In the genomic region with DNA sequence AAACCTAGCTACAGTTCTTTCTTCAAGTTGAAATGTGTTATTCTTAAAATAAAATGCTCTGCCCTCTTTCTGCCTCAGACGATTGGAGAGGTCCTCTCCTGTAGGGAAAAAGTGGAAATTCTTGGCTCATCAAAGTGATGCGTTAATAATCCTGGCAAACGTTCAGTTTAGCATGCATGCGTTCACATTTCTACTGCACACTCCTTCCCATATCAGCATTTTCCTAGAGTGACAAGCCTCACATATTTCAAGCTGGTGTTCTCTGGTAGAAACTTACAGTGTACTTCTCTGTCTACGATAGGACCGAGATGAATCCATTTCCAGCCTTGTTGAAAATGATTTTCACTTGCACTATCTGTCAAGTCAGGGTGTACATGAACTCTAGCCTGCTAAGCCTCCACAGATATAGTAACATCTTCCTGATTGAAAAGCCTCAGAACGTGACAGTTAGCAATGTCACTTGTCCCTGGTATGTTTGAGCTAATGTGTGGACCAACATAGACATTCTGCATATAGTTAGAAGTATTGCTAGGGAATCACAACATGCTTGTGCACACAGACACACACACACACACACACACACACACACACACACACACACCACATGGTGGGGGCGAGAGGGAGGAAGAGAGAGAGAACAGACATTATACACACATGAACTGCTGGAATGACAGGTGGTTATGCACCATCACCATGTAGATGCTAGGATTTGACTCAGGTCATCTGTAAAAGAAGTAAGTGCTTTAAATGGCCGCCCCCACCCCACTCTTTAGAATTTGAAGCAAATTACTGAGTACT, we compare ENCODE assay signal across 21 mouse cellular contexts.
DNase-seq lines count a peak whose midpoint lies in the region; ATAC-seq and TF ChIP-seq lines count a peak whose summit lies in the region.
"Had no signal": no experiment of that assay in that cellular context is flagged by ENCODE, and none has a peak within 500 bp of the region (broad histone marks: within the 10 kb centered on the region; RNA-seq: fewer than 3 reads in every experiment).

No protein-coding gene starts in this region.

- ATAC-seq in midbrain, embryonic 13.5 days, result peak; percentile 60; the same call in 1 of the 2 replicates
- ATAC-seq: activated CD4-positive, CD25-positive, alpha-beta regulatory T cell, adult 4 months; CD4-positive, CD25-positive, alpha-beta regulatory T cell, adult 4 months; intestine, postnatal 0 days; lung, postnatal 0 days had no signal

- H3K27ac ChIP-seq in layer of hippocampus, adult 2 months, result peak overlapping the region; percentile 80
- no peak overlapping the region for H3K27ac ChIP-seq in midbrain, embryonic 13.5 days
- H3K27ac ChIP-seq: embryonic facial prominence, embryonic 13.5 days; gastrocnemius, adult 2 months; hindbrain, embryonic 15.5 days; kidney, embryonic 15.5 days had no signal

- H3K9me3 ChIP-seq in midbrain, embryonic 13.5 days, result no peaks in the 10 kb centered on the region
- H3K9me3 ChIP-seq: embryonic facial prominence, embryonic 13.5 days; hindbrain, embryonic 15.5 days; kidney, embryonic 15.5 days had no signal

- no peak overlapping the region for H3K4me2 ChIP-seq in midbrain, embryonic 13.5 days (replicated peaks)
- H3K4me2 ChIP-seq: embryonic facial prominence, embryonic 13.5 days; heart, embryonic 11.5 days; hindbrain, embryonic 15.5 days; kidney, embryonic 15.5 days had no signal

- H3K4me1 ChIP-seq in midbrain, embryonic 13.5 days (replicated peaks), result peaks cover 19% of the 10 kb centered on the region
- H3K4me1 ChIP-seq: embryonic facial prominence, embryonic 13.5 days; hindbrain, embryonic 15.5 days; kidney, embryonic 15.5 days had no signal

- TF ChIP-seq CTCF in layer of hippocampus, adult 2 months (conservative IDR thresholded peaks at IDR 0.05), result no peak

- H3K4me3 ChIP-seq in layer of hippocampus, adult 2 months, result no peak overlapping the region
- no peak overlapping the region for H3K4me3 ChIP-seq in midbrain, embryonic 13.5 days (replicated peaks)
- H3K4me3 ChIP-seq: embryonic facial prominence, embryonic 13.5 days; gastrocnemius, adult 2 months; hindbrain, embryonic 15.5 days; kidney, embryonic 15.5 days had no signal

- H3K36me3 ChIP-seq in midbrain, embryonic 13.5 days, result no peaks in the 10 kb centered on the region
- H3K36me3 ChIP-seq: embryonic facial prominence, embryonic 13.5 days; hindbrain, embryonic 15.5 days; kidney, embryonic 15.5 days had no signal

- 71% methylated on average over 9 of the region's 9 CpGs for WGBS in midbrain, embryonic 13.5 days

- 0 out of 2 replicates have a peak, but pooled peaks cover 3% of the 10 kb centered on the region for H3K27me3 ChIP-seq in midbrain, embryonic 13.5 days
- H3K27me3 ChIP-seq: embryonic facial prominence, embryonic 13.5 days; hindbrain, embryonic 15.5 days; kidney, embryonic 15.5 days had no signal

- H3K9ac ChIP-seq in midbrain, embryonic 13.5 days (replicated peaks), result no peak overlapping the region
- H3K9ac ChIP-seq: embryonic facial prominence, embryonic 13.5 days; hindbrain, embryonic 15.5 days; kidney, embryonic 15.5 days had no signal

- DNase-seq in cerebellum, postnatal 10 days, result peak; percentile 58 to 63
- no peak for DNase-seq in cerebellum, postnatal 25 days
- DNase-seq in layer of hippocampus, adult 2 months (ENCODE audit: low spot score in 2 of 2), result no peak
- no peak for DNase-seq in layer of hippocampus, postnatal 10 days (ENCODE audit: low spot score in 2 of 2)
- no peak for DNase-seq in right cerebral cortex, postnatal 10 days (ENCODE audit: low spot score in 2 of 2)
- no peak for DNase-seq in heart, adult 11 months
- DNase-seq: adrenal gland, postnatal 10 days; cerebellum, adult 8-10 months; gastrocnemius, adult 2 months; heart, postnatal 14 days; liver; thymus, postnatal 25 days had no signal

Comparison
In these comparisons a context has a peak if more than half of its experiments do, and no peak if none do; other contexts are left out.
1. DNase-seq: peak in cerebellum, postnatal 10 days (2 of 2); none in cerebellum, postnatal 25 days (0 of 2), layer of hippocampus, adult 2 months (0 of 2), layer of hippocampus, postnatal 10 days (0 of 2), right cerebral cortex, postnatal 10 days (0 of 2) and heart, adult 11 months (single experiment).